Mouse (Mus musculus) adrenal gland, postnatal 4 days (tissue): ENCODE results near the gene Nxph3. TPM values are rescaled to one million over a fixed set of nuclear protein-coding genes. Genes with fewer than 3 reads are reported as not detected.

Experiments
- DNase-seq, 2 experiments: peaks; one replicate each; pipeline ENCODE4 v3.0.0; 2021 to 2022; ENCODE audit warnings: low spot score in 2 of 2, mixed read lengths in 2 of 2
- long read RNA-seq, 2 experiments: library from polyadenylated mRNA; stranded (forward); transcript quantifications; one replicate each; pipeline ENCODE4 v2.0.0; 2021
- total RNA-seq, 2 experiments: library from RNA; stranded (reverse); gene quantifications; 2 replicates each; pipeline ENCODE4 v1.2.3; 2021

Nxph3 gene
- total RNA-seq: 1 to 10 TPM; 2.2 to 3.2 TPM
- long read RNA-seq, experiment 1: 0 reads
- long read RNA-seq, experiment 2, partial matches to known transcripts: 0 of 1 reads
- long read RNA-seq, experiment 2, other reads (novel, unspliced or antisense): 0 of 1 reads

DNA sequence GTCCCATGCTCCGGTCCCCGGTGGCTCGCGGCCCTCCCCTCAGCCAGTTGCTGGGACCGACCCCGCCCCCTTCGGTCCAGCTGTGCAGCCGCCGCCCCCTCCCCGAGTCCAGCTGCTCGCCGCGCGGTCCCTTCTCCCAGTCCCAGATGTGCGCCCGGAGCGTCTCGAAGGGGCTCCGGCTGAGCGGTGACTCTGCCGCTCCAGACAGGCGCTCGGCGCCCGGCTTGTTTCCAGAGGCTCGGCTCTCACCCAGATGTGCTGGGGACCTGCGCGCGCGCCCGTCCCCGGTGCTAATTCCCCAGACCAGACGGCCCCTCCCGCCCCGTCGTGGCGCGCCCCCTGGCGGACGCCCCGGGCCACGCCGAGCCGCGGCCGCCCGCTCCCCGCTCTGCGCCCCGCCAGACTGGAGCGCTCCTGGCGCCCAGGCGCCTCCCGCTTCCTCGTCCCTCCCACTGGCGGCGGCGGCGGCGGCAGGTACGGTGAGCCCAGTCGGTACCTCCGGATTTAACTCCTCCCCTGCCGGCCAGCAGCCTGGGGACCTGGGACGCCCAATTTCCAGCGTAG is at the start of gene Nxph3:
Nxph3 (minus strand) TSS at position 273 of the 564 bp plus-strand sequence.
- DNase-seq: peak; percentile 59 to 78

DNA sequence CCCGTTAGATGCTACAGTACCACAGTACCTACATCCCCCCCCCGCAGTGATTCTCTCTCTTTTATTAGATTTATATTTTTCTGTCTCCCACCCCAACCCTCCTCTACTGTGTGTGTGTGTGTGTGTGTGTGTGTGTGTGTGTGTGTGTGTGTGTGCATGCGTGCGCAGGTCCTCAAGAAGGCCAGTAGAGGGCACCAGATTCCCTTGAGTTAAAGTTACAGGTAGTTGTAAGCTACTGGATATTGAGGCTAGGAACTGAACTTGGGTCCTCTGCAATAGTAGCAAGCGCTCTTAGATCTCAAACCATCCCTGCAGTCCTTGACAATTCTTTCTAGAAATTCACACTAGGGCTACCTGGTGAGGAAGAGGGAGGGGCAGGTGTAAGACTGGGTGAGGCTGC is 49.5 kb upstream of the Nxph3 start:
- DNase-seq: no peak

DNA sequence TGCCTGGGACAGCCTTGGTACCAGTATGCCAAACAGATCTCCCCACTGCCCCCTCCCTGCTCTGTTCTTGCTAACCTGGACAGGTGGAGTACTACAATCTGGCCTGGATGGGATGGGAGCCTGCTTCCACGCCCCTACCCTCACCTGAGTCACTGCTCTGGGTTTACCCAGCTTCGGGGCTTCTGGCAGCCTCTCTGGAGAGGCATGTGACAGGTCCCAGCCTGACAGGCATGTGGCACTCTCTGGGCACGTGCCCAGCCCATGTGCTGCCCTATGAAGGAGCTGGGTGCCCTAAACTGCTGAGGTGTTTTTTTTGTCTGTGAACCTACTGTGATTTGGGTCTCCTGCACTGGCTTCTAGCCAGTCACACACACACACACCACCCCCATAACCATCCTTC is 46.4 kb upstream of the Nxph3 start:
- no peak for DNase-seq

DNA sequence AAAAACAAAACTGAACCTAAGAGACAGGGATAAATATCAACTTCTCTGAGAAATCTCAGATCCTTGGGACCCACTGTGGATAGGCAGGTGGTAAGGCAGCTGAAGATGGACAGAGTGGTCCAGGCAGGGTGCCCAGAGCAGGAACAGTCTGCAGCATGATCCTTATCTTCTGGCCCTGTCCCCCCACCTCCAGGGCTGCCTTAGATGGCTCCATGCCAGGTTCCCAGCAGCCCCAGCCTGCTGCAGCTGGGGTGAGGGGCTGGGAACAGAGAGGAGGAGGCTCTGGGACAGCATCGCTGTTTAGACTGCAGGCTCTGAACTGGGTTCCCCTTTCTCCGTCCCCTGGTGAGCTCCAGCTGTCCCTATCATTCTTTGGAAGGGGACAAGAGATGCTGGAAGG is 45.4 kb upstream of the Nxph3 start:
- no peak for DNase-seq

DNA sequence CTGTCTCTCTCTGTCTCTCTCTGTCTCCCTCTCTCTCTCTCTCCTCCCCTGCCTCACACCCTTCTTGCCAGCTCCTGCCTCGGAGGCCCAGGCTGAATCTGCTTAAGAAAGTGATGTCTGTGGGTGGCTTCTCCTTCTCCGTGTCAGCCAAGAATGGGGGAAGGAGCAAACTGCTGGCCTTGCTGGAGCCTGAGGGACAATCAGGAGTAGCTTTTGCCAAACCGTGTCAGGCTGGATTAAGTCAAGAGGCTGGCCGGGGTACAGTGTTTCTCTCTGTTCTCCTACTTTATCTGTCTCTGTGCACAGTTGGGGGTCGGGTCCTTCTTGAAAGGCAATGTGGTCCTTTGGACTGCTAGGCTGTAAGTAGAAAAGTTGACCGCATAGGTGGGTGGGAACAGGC is 43.3 kb upstream of the Nxph3 start:
- DNase-seq: no peak

DNA sequence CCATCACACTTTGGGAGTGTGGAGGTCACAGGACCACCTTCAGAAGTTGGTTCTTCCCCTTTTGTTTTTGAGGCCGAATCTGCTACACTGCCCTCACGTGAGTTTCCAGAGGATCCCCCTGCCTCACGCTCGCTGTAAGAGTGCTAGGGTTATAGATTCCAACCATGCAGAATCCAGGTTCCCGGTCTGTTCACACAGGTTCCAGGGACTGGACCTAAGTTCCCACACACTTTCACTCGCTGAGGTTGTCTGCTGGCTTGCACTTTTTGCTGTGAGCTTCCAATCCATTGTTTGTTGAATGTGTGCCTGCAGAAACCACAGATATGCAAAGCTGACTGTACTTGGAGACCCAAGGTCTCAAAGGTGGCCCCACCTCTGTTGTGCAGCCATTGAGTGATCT is 42.7 kb upstream of the Nxph3 start:
- no peak for DNase-seq

DNA sequence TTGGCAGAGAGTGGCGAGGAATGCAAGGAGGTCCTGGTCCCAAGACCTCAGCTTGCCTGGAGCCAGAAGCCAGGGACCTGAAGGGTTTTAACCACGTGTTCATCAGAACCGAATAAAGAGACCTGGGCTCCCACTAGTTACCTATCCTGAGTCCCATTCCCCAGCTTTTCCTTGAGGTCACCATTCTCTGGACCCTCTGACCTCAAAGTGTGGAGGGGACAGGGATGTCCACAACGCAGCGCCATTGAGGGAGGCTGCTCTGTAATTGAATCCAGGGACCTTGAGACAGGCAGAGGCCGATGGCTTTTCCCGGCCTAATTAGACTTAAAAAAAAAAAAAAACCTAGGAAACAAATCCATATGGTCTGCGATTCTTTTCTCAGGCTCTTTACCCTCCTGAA is 40.9 kb upstream of the Nxph3 start:
- DNase-seq: no peak

DNA sequence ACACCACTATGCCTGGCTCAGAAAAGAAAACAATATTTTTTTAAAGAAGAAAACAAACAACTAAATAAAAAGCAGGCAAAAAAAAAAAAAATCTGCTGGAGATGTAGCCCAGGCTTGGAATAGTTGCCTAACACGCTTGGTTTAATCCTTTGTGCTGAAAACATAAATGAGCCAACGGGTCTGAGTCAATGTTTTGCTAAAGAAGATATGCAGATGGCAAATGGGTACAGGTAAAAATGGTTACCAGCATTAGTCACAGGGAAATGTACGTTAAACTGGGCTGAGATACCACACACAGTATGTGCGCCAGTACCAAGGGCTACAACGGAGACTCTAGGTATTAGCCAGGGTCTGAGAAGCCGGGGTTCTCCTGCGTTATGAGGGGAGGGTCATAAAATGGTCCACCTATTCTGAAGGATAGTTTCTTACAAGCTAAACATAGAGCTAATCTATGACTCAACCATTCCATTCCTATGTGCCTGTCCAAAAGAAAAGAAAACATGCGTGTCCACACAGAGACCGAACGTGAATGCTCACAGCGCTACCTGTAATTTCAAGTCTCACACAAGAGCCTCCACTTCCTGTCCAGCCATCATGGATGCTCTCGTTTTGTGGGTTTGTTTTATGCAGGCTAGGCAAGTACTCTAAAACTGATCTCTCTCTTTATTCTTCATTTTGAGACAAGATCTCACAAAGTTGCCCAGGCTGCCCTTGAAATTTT is 36.1 kb upstream of the Nxph3 start:
- DNase-seq: no peak

DNA sequence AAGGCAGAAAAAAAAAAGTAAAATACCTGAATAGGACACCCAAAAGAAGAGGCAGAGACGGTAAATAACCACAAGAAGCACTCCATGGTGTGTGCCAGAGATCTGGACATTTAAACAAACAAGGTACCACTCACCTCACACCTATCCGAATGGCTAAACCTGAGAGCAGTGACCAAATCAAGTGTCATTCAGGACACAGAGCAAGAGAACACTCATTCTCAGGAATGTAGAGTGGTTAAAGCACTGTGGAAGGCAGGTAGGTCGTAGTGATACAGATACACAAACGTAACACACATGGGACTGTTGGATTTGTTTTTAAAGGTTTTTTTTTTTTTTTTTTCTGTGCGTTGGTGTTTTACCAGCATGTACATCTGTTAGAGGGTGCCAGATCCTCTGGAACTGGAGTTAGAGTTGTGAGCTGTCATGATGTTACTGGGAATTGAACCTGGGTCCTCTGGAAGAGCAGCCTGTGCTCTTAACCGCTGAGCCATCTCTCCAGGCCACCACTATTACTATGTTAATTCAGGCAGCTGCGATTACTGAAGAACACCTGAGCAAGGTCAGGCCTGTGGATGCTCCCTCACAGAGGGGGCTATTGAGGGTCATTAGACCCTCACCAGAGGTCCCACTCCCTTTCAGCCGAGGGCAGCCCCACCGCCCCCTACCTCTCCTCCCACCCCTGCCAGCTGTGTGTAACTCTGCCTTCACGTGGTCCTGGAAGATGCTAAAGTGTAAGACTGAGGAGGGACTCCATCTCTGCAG is 31.8 kb upstream of the Nxph3 start:
- DNase-seq: no peak

DNA sequence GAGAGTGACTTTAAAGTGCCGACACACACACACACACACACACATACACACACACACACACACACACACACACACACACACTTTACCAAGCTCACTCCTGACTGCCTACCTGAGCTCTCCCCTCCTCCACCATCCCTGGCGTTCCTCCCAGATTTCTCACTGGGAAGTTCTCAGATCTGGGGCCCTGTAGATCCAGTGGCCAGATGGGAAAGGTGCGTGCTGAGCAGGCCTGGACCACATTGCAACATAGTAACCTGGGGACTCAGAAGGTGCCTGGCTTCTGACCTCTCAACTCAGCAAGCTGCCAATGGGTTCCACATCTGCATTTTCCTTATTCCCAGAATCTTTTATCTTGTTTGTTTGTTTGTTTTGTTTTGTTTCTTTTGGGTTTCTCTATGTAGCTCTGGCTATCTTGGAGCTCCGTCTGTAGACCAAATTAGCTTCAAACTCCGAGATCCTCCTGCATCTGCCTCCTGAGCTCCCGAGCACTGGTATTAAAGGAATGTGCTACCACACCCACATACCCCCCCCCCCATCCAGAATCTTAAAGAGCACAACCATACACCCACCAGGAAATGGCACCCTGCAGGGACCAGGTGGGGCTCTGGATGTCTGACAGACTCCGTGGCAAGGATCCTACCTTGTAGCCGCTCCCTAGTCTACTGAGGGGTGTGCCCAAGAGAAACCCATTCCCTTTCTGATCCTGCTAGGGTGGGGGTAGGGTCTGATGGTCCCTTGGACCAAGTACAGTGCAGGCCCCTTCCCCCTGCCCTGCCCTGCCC is 30.4 kb upstream of the Nxph3 start:
- DNase-seq: no peak

DNA sequence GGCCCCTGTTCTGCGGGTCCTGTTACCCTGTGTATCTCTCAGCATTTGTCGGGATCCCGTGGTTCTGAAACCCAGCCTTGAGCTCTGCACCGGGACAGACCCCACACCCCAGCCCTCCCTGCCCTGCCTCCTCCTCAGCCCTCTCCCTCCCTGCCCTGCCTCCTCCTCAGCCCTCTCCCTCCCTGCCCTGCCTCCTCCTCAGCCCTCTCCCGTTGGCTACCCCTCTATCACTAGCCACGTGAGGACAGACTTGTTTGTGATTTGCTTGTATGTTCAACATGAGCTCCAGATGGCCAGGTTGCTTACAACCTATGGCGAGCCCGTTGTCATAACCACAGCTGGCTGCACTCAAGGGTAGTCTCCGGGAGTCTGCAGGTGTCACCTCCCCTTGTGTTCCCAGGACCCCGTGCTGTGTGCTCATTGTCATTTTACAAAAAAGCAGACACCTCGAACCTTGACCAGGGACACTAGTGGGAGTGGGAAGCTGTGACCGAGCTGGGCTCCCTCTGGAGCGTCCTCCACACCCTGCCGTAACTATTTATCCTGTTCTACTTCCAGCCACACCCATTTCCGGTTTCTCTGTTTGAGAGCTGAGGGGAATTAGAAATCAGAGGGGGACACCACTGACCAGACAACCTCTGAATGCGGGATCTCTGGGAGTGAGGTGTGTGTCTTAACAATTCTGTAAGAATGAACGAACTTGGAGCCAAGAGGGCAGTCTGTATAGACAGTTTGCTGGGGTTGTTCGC is 26.4 kb upstream of the Nxph3 start:
- no peak for DNase-seq

DNA sequence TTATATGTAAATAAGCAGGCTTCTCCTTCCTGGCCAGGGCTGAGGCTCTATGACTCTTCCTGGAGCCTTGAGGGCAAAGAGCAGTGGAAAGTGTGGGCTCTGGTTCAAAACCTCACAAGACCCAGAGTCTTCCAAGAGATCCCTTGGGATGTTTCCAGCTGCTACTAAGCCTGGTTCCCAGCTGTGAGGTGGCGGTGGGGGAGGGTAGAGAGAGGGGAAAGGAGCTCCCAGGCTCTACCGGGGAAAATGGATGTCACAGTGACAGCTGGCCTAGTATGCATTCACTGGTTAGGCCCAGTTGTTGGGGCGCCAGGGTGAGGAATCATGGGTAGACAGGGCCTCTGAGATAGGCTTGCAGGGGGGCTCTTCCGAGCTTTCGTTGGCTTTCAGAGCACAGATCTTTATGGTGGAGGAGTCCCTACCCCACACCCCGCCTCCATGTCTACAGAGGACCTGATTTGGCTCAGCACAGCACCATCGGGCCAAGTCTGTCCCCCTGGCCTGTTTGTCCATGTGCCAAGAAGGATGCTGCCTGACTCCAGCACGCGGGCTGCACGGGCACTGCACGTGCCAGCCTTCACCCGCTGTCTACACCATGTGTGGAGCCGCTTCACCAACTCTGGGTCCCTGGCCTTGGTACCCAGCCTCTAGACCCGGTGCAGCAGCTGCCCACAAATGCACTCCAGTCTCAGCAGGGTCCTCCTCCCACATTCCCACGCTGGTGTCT is 24.2 kb upstream of the Nxph3 start:
- DNase-seq: no peak

DNA sequence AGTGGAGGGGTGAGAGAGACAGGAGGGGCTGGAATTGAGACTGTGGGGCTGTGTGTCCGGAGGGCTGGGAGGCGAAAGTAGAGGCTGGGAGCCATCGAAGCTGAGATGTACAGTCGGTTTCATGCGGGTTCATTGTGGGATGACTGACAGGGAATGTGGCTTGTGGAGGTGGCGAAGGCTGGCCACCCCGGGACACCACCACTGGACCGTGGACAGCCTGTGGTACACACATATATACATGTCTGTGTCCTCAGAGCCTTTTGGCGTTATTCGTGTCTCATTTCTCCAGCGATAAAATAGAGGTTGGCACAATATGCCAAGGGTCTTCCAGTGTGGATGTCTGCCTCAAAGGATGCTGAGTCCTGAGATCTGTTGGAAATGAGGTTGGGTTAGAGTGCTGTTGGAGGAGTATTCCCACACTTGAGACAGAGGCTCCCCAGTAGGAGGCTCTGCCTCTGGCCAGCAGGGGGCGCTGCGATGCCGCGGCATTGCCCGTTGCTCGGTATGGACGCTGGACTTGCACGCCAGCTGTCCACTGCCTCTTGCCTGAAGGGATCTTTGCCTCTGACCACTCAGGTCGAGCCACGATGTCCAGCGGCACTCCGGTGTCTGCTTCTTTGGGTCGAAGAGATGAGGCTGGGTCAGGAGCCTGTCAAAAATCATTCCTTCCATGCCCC is 19.3 kb upstream of the Nxph3 start:
- peak; percentile 89 to 92 for DNase-seq

DNA sequence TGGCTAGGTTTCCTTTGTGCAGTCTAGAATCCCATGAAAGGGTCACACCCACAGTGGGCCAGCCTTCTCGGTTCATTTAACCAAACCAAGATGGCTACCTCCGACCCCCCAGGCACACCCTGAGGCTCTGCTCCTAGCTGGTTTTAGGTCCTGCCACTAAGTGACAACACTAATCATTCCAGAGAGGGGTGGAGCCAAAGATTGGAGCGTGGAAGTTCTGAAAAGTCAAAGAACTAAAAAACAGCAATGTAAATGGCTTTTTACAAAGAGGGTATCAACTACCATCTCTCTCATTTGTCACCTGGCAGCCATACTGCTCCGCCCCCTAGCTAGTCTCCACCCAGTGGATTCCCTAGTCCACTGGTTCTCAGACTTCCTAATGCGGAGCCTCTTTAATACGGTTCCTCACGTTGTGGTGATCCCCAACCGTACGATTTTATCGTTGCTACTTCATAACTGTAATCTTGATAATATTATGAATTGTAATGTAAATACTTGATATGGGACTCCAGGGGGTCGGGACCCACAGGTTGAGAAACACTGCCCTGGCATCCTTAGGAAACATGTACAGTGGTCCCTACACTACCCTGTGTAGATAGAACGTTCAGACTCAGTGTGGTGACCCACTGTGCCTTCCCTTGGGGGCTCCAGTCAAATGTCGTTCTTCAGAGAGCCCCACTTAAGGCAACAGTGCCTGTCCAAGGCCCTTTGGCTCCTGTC is 18.1 kb upstream of the Nxph3 start:
- no peak for DNase-seq

DNA sequence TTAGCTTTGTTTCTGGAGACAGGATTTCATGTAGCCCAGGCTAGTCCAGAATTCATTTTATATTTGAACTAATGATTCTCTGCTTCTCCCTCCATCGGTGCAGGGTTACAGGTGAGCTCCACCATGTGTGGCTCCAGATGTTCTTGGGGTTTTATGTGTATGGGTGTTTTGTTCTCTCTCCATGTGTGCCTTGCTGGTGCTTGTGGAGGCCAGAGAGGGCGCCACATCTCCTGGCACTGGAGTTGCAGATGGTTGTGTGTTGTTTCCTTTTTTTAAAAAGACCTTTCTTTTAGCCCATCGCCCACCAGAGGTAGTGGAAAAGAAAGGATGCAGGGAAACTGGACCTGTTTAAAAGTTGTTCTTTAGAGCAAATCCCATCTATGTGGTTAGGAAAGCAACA is 13.9 kb upstream of the Nxph3 start:
- DNase-seq: no peak

DNA sequence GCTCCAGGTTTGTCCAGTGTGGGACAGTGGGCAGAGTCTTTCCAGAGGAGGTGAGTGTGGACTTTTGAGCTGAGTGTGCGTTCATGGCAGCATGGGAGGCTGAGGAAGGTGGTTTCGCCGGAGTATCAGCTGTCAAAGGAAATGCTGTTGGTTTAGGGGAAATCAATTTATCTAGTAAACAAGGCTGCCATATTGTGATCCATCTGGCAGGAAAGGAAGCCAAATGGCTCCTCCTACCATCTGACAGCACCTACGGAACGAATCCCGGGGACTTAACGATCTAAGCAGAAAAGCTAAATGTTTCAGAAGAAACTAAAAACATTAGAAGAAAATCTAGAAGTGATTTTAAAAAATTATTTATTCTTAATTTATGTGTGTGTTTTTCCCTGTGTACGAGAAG is 12.9 kb upstream of the Nxph3 start:
- no peak for DNase-seq

DNA sequence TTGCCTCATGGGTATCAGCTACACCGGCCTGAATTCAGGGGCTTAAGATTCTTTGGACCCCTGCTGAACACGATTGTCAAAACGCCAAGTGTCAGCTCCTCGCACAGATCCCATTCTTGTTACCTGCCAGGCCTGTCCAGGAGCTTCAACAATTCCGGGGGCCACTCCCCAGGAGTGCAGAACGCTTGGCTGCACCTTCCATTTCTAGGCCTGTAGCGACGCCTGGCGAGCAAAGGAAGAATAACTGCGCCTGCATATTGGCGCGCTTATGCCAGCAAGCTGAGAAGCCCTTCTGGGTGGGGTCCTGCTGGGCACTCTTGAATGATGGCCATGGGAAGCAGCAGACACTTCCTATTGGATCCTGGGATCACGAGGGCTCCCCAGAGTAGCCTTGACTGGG is 7.2 kb upstream of the Nxph3 start:
- DNase-seq: peak; percentile 45 to 58

DNA sequence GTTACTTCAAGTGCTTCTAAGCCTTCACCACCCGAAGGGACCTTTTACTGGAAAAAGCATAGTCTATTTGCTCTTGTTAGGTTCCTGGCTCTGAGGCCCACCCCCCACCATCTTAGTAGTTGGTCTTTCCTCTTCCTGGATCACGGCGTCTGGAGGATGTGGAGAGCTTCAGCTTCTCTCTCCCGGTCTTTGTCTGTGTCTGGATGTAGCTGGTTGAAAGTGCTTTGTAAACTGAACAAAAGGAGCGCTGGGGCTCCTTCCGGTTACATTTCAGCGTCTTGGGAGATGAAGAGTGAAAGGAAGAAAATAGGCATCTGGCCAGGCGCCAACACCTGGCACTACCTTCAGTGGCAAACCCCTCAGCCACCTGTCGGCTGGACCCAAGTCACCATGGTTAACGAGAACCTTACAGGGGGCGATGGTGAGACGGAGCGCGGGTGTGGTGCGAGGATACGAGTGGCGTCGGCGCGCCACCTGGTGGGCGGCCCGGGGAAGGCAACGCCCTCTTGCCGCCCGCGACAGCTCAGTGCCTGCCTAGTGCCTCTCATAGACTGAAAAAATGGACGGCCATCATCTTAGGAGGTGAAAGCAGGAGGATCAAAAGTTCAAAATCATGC is 6.2 kb upstream of the Nxph3 start:
- peak; percentile 73 to 83 for DNase-seq
